Mouse (Mus musculus) forebrain, postnatal 0 days (tissue): ENCODE data around the gene Adsl. TPM values are rescaled to one million over a fixed set of nuclear protein-coding genes. Genes with fewer than 3 reads are reported as not detected.
"Not testable (repeated sequence)": the region's sequence is repeated elsewhere in the genome, so short reads cannot be mapped to it uniquely, and the experiment has no call there.

Experiments used
- ATAC-seq: fragments of 200-750 bp; cut with Nextera tagmentation; 2 replicates; pipeline ENCODE4 v1.8.0; 2017; ENCODE audit warnings: mild to moderate bottlenecking, moderate library complexity
- DNase-seq: peaks from one replicate; pipeline ENCODE4 v3.0.0-alpha.2; 2015
- H3K27ac ChIP-seq: fragments of 300-500 bp; sonication (generic); 2 replicates; pipeline ENCODE4 v1.5.1; 2014; ENCODE audit warnings: low read depth, mild to moderate bottlenecking, antibody characterized with exemption, low read length, moderate library complexity, mixed read lengths
- H3K27me3 ChIP-seq: fragments of 300-500 bp; sonication (generic); 2 replicates; pipeline ENCODE4 v1.6.1; 2014; ENCODE audit warnings: mild to moderate bottlenecking, low read length, mixed read lengths; ENCODE audit not compliant: insufficient read depth
- H3K36me3 ChIP-seq: fragments of 300-500 bp; sonication (generic); 2 replicates; pipeline ENCODE4 v1.6.1; 2014; ENCODE audit warnings: mild to moderate bottlenecking, moderate library complexity; ENCODE audit not compliant: insufficient read depth
- H3K4me1 ChIP-seq: fragments of 300-500 bp; sonication (generic); 2 replicates; pipeline ENCODE4 v1.6.1; 2014; ENCODE audit warnings: antibody characterized with exemption; ENCODE audit not compliant: insufficient read depth
- H3K4me2 ChIP-seq: fragments of 300-500 bp; sonication (generic); 2 replicates; pipeline ENCODE4 v1.6.1; 2014; ENCODE audit warnings: low read depth, mild to moderate bottlenecking, moderate library complexity
- H3K4me3 ChIP-seq: fragments of 300-500 bp; sonication (generic); 2 replicates; pipeline ENCODE4 v1.5.1; 2014; ENCODE audit warnings: low read depth, low read length, mixed read lengths
- H3K9ac ChIP-seq: fragments of 300-500 bp; sonication (generic); 2 replicates; pipeline ENCODE4 v1.6.1; 2014; ENCODE audit warnings: mild to moderate bottlenecking
- H3K9me3 ChIP-seq: fragments of 300-500 bp; sonication (generic); 2 replicates; pipeline ENCODE4 v1.6.1; 2016; ENCODE audit warnings: low read length
- CTCF ChIP-seq: sonication (generic); IDR thresholded peaks from 2 replicates; pipeline ENCODE4 v1.5.1; 2016; ENCODE audit warnings: antibody characterized with exemption, control low read depth, low read depth
- WGBS: fragments of 180-500 bp; shearing (Covaris S2); extraction: QIAGEN DNeasy Blood & Tissue Kit; methylation state at CpG from one replicate; pipeline ENCODE4 v1.1.7; 2014; 5-methylcytosine and 5-hydroxymethylcytosine counted together
- polyA plus RNA-seq: library from polyadenylated mRNA; unstranded; fragments of >200 nt; fragmentation: Nextera tagmentation; extraction: Ambion mirVana; gene quantifications from 2 replicates; pipeline ENCODE4 v1.2.1, GENCODE M21; 2015
- total RNA-seq: library from RNA; depleted of rRNA; stranded (reverse); fragments of >200 nt; gene quantifications from 2 replicates; pipeline ENCODE4 v1.2.3, GENCODE M21; 2014; rRNA removed

Adsl gene
- total RNA-seq (80.3 and 82.2 TPM in 2 replicates), polyA plus RNA-seq (51.4 and 77.1 TPM in 2 replicates)

DNA sequence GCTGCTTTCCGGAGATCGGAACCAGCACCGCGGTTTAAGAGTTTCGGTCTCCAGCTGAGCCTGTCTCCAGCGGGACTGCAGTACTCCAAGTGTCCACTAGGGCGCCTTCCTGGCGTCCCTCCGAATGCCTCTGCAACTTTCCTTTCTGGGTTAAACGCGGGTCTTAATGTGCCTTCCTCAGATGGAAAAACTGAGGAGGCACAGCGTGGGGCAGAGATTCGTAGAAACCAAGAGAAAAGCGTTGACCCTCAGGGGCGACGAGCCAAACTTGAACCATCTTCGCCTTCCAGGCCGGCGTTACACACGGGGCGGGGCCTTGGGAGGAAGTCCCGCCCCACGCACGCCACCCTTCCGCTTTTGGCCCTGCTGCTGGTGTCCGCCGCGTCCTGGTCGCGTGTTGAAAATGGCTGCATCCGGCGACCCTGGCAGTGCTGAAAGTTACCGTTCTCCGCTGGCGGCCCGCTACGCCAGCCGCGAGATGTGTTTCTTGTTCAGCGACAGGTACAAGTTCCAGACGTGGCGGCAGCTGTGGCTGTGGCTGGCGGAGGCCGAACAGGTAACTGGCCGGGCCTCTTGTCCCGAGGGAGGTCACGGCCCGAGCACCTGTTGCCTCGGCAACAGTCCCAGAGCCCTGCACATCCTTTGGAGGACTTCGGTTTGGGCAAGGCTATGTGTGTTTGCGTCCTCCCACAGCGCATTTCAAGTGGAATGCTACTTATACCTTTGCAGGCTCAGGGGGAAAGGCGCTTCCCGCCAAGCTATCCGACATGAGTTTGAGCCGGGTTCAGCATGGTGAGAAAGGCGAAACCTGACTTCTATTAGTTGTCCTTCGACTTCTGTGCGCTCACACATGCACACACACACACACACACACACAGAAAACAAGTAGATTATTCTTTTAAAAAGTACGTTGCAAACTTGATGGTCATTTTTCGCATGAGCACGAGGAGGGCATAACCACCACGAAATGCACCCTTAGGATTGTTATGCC is at the start of gene Adsl:
Adsl (plus strand) TSS at position 346 of the 991 bp plus-strand sequence.
- Histone ChIP-seq H3K9me3 (no peaks in the 10 kb centered on the region), H3K9ac (peak within 1 kb of the TSS; percentile 63), H3K27ac (peak within 1 kb of the TSS; percentile 50; the same call in 1 of the 2 replicates), H3K36me3 (peaks cover 14% of the 10 kb centered on the region), H3K4me2 (peak within 1 kb of the TSS; percentile 68), H3K27me3 (no peaks in the 10 kb centered on the region), H3K4me3 (peak within 1 kb of the TSS; percentile 86), H3K4me1 (peaks cover 4% of the 10 kb centered on the region; the same call in 1 of the 2 replicates)
- under 1% methylated on average over 63 of the region's 63 CpGs for WGBS
- TF ChIP-seq CTCF, result peak; percentile 96
- DNase-seq, result peak; percentile 93
- peak; percentile 97 for ATAC-seq

DNA sequence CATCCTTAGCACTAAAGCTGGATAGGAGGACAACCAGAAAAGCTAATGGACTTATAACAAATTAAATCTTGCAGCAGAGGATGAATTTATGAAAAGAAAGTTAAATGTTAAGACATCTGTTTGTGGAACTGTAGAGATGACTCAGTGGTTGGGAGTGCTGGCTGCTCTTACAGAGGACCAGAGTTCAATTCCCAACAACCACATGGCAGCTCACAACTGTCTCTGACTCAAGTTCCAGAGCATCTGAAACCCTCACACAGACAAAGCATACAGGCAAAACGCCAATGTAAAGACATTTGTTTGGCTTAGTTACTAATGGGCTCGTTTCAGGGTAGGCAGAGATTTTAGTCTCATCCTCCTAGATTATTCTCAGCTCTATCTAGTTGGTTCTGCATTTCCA is 48.5 kb upstream of the Adsl start:
- H3K9me3 ChIP-seq, result no peaks in the 10 kb centered on the region
- DNase-seq, result no peak
- H3K9ac ChIP-seq, result no peak overlapping the region
- 66% methylated on average over 2 of the region's 2 CpGs for WGBS
- no peak overlapping the region for H3K4me3 ChIP-seq
- peaks cover 69% of the 10 kb centered on the region for H3K36me3 ChIP-seq
- ATAC-seq, result no peak
- H3K27me3 ChIP-seq, result no peaks in the 10 kb centered on the region
- no peak overlapping the region for H3K27ac ChIP-seq
- TF ChIP-seq CTCF, result no peak
- H3K4me2 ChIP-seq, result no peak overlapping the region
- no peaks in the 10 kb centered on the region for H3K4me1 ChIP-seq

- TF ChIP-seq CTCF, result no peak
These were observed 46.3 kb upstream of the Adsl start for GRCm38 (mm10) chr15:80901806-80902513.

DNA sequence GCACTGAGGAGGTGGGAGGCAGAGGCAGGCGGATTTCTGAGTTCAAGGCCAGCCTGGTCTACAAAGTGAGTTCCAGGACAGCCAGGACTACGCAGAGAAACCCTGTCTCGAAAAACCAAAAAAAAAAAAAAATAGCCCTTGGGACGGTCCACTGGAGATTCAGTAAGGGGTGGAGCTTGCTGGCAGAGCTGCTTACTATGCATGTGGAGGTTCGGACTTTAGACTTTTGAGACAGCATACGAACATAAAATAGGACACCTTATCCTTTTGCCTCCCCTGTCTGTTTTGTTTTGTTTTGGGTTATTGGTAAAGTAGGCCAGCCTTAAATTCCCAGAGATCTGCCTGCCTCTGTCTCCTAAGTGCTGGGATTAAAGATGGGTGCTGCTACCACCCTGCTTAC is 43.5 kb upstream of the Adsl start:
- not testable (repeated sequence) for ATAC-seq, H3K9ac ChIP-seq, H3K4me1 ChIP-seq, H3K27ac ChIP-seq, H3K9me3 ChIP-seq, H3K27me3 ChIP-seq, H3K4me3 ChIP-seq, H3K4me2 ChIP-seq, DNase-seq
- WGBS, result 96% methylated on average over 6 of the region's 6 CpGs
- H3K36me3 ChIP-seq, result peaks cover 57% of the 10 kb centered on the region

More at GRCm38 (mm10) chr15:80901806-80902513, 46.3 kb upstream of the Adsl start:
- DNase-seq, result no peak
- no peaks in the 10 kb centered on the region for H3K27me3 ChIP-seq
- WGBS, result 92% methylated on average over 6 of the region's 6 CpGs
- no peaks in the 10 kb centered on the region for H3K9me3 ChIP-seq
- no peak overlapping the region for H3K4me2 ChIP-seq
- H3K27ac ChIP-seq, result no peak overlapping the region
- no peak for ATAC-seq
- H3K36me3 ChIP-seq, result peaks cover 67% of the 10 kb centered on the region
- no peak overlapping the region for H3K4me3 ChIP-seq
- H3K9ac ChIP-seq, result no peak overlapping the region
- H3K4me1 ChIP-seq, result no peaks in the 10 kb centered on the region

DNA sequence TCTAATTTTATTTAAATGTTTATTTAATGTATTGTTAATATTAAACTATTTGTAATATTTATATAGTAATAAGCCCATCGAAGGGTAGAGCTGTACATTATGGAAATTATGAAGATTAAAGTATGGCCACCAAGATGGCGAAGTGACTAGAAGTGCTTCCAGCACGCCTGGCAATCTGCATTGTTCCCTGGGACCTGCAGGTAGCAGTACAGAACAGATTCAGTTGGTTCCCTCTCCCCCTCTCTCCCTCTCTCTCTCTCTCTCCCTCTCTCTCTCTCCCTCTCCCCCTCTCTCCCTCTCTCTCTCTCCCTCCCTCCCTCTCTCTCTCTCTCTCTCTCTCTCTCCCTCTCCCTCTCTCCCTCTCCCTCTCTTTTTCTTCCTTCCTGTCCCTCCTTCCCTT is 38.1 kb upstream of the Adsl start:
- no peak for ATAC-seq
- H3K4me2 ChIP-seq, result no peak overlapping the region
- no peaks in the 10 kb centered on the region for H3K9me3 ChIP-seq
- no peaks in the 10 kb centered on the region for H3K27me3 ChIP-seq
- no peak overlapping the region for H3K27ac ChIP-seq
- H3K9ac ChIP-seq, result no peak overlapping the region
- no peak for TF ChIP-seq CTCF
- peaks cover 53% of the 10 kb centered on the region for H3K36me3 ChIP-seq
- H3K4me1 ChIP-seq, result no peaks in the 10 kb centered on the region
- WGBS, result 93% methylated on average over 3 of the region's 3 CpGs
- no peak for DNase-seq
- no peak overlapping the region for H3K4me3 ChIP-seq

- 96% methylated on average over 4 of the region's 4 CpGs for WGBS
- Histone ChIP-seq H3K4me1 (no peaks in the 10 kb centered on the region), H3K9me3 (no peaks in the 10 kb centered on the region), H3K9ac (no peak overlapping the region), H3K36me3 (peaks cover 49% of the 10 kb centered on the region), H3K4me3 (no peak overlapping the region), H3K27ac (no peak overlapping the region), H3K27me3 (no peaks in the 10 kb centered on the region), H3K4me2 (no peak overlapping the region)
- DNase-seq (no peak), ATAC-seq (no peak)
- no peak for TF ChIP-seq CTCF
These were observed 37.3 kb upstream of the Adsl start for GRCm38 (mm10) chr15:80910790-80911531.
